Comparison of ENCODE assay signal across 9 mouse cellular contexts in the genomic region with DNA sequence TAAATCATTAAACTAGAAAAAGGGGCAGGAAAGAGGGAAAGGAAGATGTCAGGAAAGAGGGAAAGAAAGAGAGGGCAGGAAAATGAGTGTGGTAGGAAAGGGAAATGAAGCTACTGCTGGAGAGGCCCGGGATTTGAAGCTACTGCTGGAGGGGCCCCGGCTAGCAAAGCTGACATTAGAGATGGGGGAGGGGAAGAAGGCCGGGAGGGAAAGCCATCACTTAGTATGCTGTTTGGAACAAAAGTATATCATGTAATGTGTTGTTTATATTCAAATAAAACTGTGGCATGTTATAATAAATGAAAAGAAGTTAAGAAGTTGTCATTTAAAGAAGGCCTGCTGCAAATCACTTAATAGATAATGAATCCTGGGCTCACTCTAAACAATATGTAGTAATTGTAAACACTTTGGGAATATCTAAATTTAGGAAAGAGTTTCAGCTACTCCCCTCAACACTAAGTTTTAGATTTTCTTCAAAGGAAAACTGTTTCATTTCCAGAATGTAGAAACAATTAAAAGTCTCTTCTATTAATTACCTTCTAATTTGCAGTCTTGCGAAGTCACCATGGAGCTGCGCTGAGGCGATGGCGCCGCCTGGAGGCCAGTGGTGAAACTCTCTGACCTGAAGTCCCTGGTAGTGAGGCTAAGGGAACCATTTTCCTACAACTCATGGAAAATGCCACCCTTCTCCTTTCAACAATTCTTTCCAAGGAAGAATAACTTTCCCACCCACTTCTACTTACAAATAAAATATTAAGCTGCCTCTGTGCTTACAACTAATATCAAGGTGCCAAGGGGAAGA.
A peak's percentile ranks its signal among the peaks of the same experiment; 100 is the strongest.
DNase-seq lines count a peak whose midpoint lies in the region; ATAC-seq lines count a peak whose summit lies in the region.
"Had no signal": no experiment of that assay in that cellular context is flagged by ENCODE, and none has a peak within 500 bp of the region (broad histone marks: within the 10 kb centered on the region; RNA-seq: fewer than 3 reads in every experiment).

No protein-coding gene starts in this region.

- no peaks in the 10 kb centered on the region for H3K27me3 ChIP-seq in hindbrain, embryonic 10.5 days (ENCODE audit: insufficient read depth, poor library complexity, severe bottlenecking)
- no peaks in the 10 kb centered on the region for H3K27me3 ChIP-seq in hindbrain, embryonic 13.5 days
- H3K27me3 ChIP-seq: limb, embryonic 13.5 days had no signal

- H3K9me3 ChIP-seq in hindbrain, embryonic 10.5 days = no peaks in the 10 kb centered on the region
- H3K9me3 ChIP-seq in hindbrain, embryonic 13.5 days = no peaks in the 10 kb centered on the region
- H3K9me3 ChIP-seq: limb, embryonic 13.5 days had no signal

- no peak overlapping the region for H3K4me3 ChIP-seq in hindbrain, embryonic 10.5 days
- no peak overlapping the region for H3K4me3 ChIP-seq in hindbrain, embryonic 13.5 days
- H3K4me3 ChIP-seq: limb, embryonic 13.5 days had no signal

- intact Hi-C loops in gastrocnemius, postnatal 36 days (cut with DNase I) = loop anchor here (2.0 to 10.0 kb wide), 5 partner anchors 73 to 863 kb away; a partner anchor contains a TSS

- peak; percentile 53 for DNase-seq in hindbrain, embryonic 10.5 days (ENCODE audit: low spot score)
- DNase-seq in ES-CJ7 (ENCODE audit: low read depth, low spot score) = peak; percentile 32
- DNase-seq in cerebellum, postnatal 14 days = peak; percentile 70 to 79
- peak; percentile 22 to 38 for DNase-seq in gastrocnemius, postnatal 36 days
- DNase-seq in left cerebral cortex, adult 11 months (ENCODE audit: low spot score) = peak; percentile 45
- DNase-seq in neural tube, embryonic 10.5 days (ENCODE audit: extremely low spot score, low spot score) = peak; percentile 49

- H3K27ac ChIP-seq in hindbrain, embryonic 10.5 days = no peak overlapping the region
- no peak overlapping the region for H3K27ac ChIP-seq in hindbrain, embryonic 13.5 days
- H3K27ac ChIP-seq: limb, embryonic 13.5 days had no signal

- no peaks in the 10 kb centered on the region for H3K4me1 ChIP-seq in hindbrain, embryonic 10.5 days (replicated peaks)
- peaks cover 4% of the 10 kb centered on the region for H3K4me1 ChIP-seq in hindbrain, embryonic 13.5 days (replicated peaks)

- no peak for ATAC-seq in hindbrain, embryonic 13.5 days (ENCODE audit: low FRiP score)
- ATAC-seq in erythroblast, adult 5-6 weeks (replicated peaks; ENCODE audit: low FRiP score, poor library complexity, severe bottlenecking) = no peak

- no peak overlapping the region for H3K9ac ChIP-seq in hindbrain, embryonic 13.5 days
- H3K9ac ChIP-seq: limb, embryonic 13.5 days had no signal

- no peaks in the 10 kb centered on the region for H3K36me3 ChIP-seq in hindbrain, embryonic 10.5 days
- no peaks in the 10 kb centered on the region for H3K36me3 ChIP-seq in hindbrain, embryonic 13.5 days
- H3K36me3 ChIP-seq: limb, embryonic 13.5 days had no signal

- no peak overlapping the region for H3K4me2 ChIP-seq in hindbrain, embryonic 13.5 days
- H3K4me2 ChIP-seq: limb, embryonic 13.5 days had no signal

- WGBS in hindbrain, embryonic 10.5 days = 23% methylated on average over 8 of the region's 8 CpGs
- WGBS in hindbrain, embryonic 13.5 days = 26% methylated on average over 8 of the region's 8 CpGs
